Mouse (Mus musculus): ENCODE data around the gene Col28a1. TPM values are rescaled to one million over a fixed set of nuclear protein-coding genes. Genes with fewer than 3 reads are reported as not detected.

Col28a1 gene
- total RNA-seq, 4 experiments from 2014 or later, result 0.07 to 0.36 (median 0.11) TPM; not detected in 1

DNA sequence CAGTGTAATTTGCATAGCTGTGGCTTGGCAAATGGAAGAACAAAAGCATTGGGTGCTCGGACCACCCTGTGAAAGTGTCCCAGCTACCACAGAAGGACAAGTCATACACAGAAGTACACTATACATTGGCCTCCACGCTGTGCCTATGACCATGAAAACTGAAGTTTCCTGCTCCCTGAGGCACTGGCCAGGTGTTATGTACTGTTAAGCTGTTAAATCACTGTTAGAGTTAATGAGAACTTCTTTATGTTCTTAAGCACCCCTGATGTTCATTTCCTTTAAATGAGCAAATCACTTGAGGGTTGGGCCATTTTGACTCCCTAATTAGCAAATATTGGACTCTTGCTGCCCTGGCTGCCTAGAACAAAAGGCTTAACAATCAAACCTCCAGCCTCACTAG is 73.3 kb downstream of the Col28a1 start:
- DNase-seq (ENCODE audit: low spot score in 2 of 2), result no peak

DNA sequence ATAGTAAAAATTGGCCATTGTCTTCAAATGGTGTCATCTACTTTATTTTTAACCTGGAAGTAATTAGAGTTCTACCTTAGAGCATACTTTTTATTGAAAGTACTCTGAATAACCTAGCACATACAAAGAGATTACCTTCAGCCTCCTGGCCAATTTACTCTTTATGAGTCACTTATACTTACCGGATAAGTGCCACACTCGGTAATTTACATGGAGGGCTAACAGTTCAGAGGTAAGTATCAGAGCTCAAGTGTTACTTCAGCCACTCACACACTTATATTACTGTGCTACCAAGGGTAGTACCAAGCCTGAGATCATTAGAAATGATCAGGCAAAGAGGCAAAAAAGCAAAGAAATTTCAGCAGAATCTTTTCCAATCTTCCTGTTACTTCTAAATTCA is 73.8 kb downstream of the Col28a1 start:
- DNase-seq (ENCODE audit: low spot score in 2 of 2), result no peak

GRCm38 (mm10) chr6:8105870-8106706 is 86.3 kb downstream of the Col28a1 start:
- no peak for DNase-seq (ENCODE audit: low spot score in 2 of 2)

DNA sequence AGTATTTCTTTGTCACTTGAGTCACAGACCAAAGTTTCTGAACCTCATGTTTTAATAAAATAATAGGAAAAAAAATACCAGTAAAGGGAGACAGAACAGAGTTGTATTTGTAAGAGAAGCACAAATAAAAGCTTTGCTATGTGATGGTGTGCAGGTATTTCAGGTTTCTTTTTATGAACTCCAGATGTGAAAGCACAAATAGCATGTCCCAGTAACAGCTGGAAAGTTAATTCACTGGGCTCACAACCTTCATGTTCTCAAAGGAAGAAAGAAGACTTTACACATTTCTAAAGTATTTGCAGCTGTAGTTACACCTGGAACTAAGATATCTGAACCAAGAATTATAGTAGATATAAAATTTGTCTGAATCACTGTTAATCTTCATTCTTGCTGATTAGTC is 91.2 kb downstream of the Col28a1 start:
- no peak for DNase-seq (ENCODE audit: low spot score in 2 of 2)

- DNase-seq (ENCODE audit: low spot score in 2 of 2), result no peak
These were observed 96.6 kb downstream of the Col28a1 start for GRCm38 (mm10) chr6:8095856-8096255.

- DNase-seq (ENCODE audit: low spot score in 2 of 2), result no peak
These were observed 98.1 kb downstream of the Col28a1 start for GRCm38 (mm10) chr6:8094160-8094953.

DNA sequence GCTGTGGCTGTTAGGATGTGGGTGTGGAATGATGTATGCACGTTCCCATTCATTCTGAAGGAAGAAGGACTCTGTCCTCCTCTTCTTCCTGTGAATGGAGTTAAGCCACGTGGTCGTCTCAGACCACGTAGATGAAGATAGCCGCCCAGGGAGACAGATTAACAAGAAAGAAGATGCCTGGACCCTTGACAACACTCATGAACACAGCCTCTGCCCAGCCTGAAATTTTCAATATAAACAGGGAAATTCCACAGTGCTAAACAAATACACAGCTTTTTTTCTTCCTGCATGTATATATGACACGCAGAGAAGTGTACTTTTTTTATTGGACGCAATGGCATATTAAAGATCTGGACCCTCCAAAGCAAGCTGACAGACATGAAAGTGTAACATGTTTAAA is 98.9 kb downstream of the Col28a1 start:
- DNase-seq (ENCODE audit: low spot score in 2 of 2), result no peak

DNA sequence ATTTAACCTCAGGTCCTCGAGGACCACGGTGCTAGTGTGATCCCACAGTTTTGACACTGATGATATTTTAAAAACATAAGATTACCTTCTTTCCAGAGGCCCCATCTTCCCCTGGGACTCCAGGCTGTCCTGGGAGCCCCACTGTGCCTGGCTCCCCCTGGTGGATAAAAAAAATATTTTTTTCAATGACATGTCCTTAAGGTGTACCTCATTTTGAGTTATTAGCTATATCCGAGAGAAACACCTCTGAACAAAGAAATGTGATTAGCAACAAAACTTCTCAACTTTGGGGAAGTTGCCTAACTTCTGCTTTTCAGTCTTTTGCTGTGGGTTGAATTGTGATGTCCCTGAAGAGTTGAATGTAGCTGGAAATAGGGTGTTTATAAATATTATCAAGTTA is 105.6 kb downstream of the Col28a1 start:
- no peak for DNase-seq (ENCODE audit: low spot score in 2 of 2)

GRCm38 (mm10) chr6:8084806-8085205 is 107.6 kb downstream of the Col28a1 start:
- no peak for DNase-seq (ENCODE audit: low spot score in 2 of 2)

GRCm38 (mm10) chr6:8083196-8083595 is 109.2 kb downstream of the Col28a1 start:
- DNase-seq (ENCODE audit: low spot score in 2 of 2), result no peak

- DNase-seq (ENCODE audit: low spot score in 2 of 2), result no peak
These were observed 114.8 kb downstream of the Col28a1 start for GRCm38 (mm10) chr6:8077572-8078146.

- DNase-seq (ENCODE audit: low spot score in 2 of 2), result no peak
These were observed 117.5 kb downstream of the Col28a1 start for GRCm38 (mm10) chr6:8074914-8075313.

GRCm38 (mm10) chr6:8068979-8069378 is 123.4 kb downstream of the Col28a1 start:
- no peak for DNase-seq (ENCODE audit: low spot score in 2 of 2)

DNA sequence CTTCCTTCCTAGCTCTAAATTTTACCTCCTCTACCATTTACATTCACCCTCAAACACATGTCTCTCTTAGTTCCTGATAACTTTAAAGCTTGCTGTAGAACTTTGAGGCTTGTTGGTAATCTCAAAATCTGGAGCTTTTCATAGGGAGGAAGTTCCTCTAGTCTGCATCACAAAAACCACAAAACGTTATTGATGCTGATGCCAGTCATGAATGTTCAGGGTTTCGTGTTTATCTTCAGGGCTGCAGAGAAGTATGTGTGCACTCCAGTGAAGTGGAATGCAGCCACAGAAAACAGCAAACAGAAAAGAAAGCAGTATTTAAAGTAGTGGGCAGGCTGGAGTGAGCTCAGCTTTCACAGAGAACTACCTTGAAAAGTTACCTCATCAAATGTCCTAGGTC is 124.0 kb downstream of the Col28a1 start:
- no peak for DNase-seq (ENCODE audit: low spot score in 2 of 2)

DNA sequence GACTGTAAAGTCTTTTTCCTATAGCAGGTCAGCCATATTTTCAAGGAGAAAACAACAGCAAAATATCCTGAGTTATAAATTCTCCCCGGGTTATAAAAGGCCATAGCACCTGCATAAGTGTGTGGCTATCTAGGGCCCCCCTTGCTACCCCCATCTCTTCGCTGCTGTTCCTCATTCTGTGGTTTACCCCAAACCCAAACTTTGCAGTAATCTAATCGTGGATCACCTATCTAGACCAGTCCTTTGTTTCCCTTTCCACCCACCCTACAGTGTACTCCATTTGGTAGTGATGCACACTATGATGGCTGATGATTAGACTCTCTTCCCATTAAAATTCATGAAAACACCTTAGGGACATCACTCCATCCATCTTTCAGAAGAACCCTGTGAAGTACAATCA is 125.3 kb downstream of the Col28a1 start:
- DNase-seq (ENCODE audit: low spot score in 2 of 2), result no peak

DNA sequence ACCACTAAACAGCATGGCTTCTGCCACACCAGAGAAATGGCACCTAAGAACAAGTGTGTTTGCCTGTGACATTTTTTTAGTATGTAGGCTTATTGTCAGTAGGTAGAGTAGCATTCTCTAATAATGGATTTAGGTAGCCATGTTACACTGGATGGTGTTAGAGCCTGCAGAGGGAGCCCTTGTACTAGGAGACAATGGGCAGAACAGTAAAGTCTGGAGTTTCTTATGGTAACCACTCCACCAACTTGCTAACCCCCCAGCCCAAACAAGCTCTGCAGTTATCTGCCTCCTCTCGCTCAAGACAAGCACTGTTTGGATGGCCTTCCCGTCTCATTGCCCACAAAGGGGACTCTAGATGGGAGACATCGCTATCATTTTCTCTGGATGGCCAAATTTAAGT is 126.2 kb downstream of the Col28a1 start:
- DNase-seq (ENCODE audit: low spot score in 2 of 2), result no peak

GRCm38 (mm10) chr6:8059199-8059598 is 133.2 kb downstream of the Col28a1 start:
- DNase-seq (ENCODE audit: low spot score in 2 of 2), result no peak

- DNase-seq (ENCODE audit: low spot score in 2 of 2), result no peak
These were observed 144.2 kb downstream of the Col28a1 start for GRCm38 (mm10) chr6:8048216-8048615.

- DNase-seq (ENCODE audit: low spot score in 2 of 2), result no peak
These were observed 146.0 kb downstream of the Col28a1 start for GRCm38 (mm10) chr6:8046446-8046845.

DNA sequence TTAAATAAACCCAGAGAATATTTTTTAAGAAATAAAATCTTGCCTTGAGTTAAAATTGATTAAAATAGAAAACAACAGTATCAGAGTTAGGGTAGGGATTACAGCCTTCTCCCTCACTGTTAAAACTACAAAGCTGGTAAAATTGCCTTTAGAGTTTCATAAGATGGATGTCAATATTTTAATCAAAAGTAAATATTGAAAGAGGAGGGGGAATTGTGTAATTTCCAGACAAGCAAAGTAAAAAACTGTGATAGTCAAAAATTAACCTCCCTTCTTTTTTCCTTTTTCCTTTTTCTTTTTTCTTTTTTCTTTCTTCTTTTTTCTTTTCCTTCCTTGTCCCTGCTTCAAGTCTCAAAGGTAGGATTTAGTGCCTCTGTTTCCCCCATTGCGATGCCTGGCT is 146.6 kb downstream of the Col28a1 start:
- no peak for DNase-seq (ENCODE audit: low spot score in 2 of 2)

DNA sequence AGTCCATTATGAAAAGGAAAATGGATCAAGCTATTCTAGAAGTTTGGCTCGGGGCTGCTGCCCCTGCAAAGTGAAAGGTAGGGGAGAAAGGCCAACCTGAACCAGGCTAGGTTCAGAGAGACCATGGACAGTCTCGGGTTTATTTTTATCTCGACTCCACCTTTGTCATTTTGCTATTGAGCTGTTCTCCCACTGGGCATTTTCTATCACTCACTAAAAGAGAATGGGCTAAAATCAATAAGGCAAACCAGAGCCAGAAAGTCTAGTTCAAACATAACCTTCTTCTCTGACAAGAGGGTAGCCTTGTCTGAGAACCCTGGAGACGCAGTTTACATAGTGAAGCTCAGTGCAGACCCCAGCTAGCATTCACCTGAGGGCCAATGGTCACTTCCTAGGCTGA is 163.7 kb downstream of the Col28a1 start:
- no peak for DNase-seq (ENCODE audit: low spot score in 2 of 2)

Data from gastrocnemius, adult 8-10 months (tissue).